13 mouse cellular contexts compared by ENCODE assay signal in genomic region chr15:102006317-102006716, GRCm38 (mm10). TPM values are rescaled to one million over a fixed set of nuclear protein-coding genes. Genes with fewer than 3 reads are reported as not detected.
A peak's percentile ranks its signal among the peaks of the same experiment; 100 is the strongest.
DNase-seq lines count a peak whose midpoint lies in the region; ATAC-seq and TF ChIP-seq lines count a peak whose summit lies in the region.
"Had no signal": no experiment of that assay in that cellular context is flagged by ENCODE, and none has a peak within 500 bp of the region (broad histone marks: within the 10 kb centered on the region; RNA-seq: fewer than 3 reads in every experiment).

No protein-coding gene starts in this region.

- H3K9me3 ChIP-seq in heart, embryonic 13.5 days = no peaks in the 10 kb centered on the region
- H3K9me3 ChIP-seq in intestine, postnatal 0 days (ENCODE audit: control insufficient read depth) = no peaks in the 10 kb centered on the region
- no peaks in the 10 kb centered on the region for H3K9me3 ChIP-seq in liver, embryonic 15.5 days (replicated peaks)
- H3K9me3 ChIP-seq: forebrain, embryonic 12.5 days had no signal

- ATAC-seq in heart, embryonic 13.5 days (ENCODE audit: extremely low read depth, insufficient number of reproducible peaks, low FRiP score, low TSS enrichment) = no peak
- ATAC-seq in intestine, postnatal 0 days = no peak
- no peak for ATAC-seq in liver, embryonic 15.5 days (ENCODE audit: insufficient read depth)
- ATAC-seq: hindbrain, postnatal 0 days had no signal

- no peak for DNase-seq in heart, adult 11 months
- DNase-seq in cerebellum, postnatal 36 days = no peak
- DNase-seq in cerebellum, postnatal 25 days = no peak
- DNase-seq in left cerebral cortex, adult 18-20 months (ENCODE audit: low spot score in 2 of 2) = no peak

- no peak overlapping the region for H3K4me3 ChIP-seq in heart, embryonic 13.5 days
- H3K4me3 ChIP-seq in intestine, postnatal 0 days (ENCODE audit: low read depth, low read length) = no peak overlapping the region; the same call in 1 of the 2 replicates
- no peak overlapping the region for H3K4me3 ChIP-seq in liver, embryonic 15.5 days (replicated peaks)
- peak overlapping the region; percentile 26 for H3K4me3 ChIP-seq in small intestine, adult 2 months (ENCODE audit: low read depth, low read length)
- H3K4me3 ChIP-seq: forebrain, embryonic 12.5 days; left cerebral cortex, adult 2 months had no signal

- H3K9ac ChIP-seq in heart, embryonic 13.5 days = 0 out of 2 replicates have a peak overlapping the region, but pooled peaks have one; percentile 5
- peak overlapping the region; percentile 31; the same call in 1 of the 2 replicates for H3K9ac ChIP-seq in intestine, postnatal 0 days (ENCODE audit: low read depth, low read length)
- H3K9ac ChIP-seq in liver, embryonic 15.5 days = no peak overlapping the region
- H3K9ac ChIP-seq: forebrain, embryonic 12.5 days had no signal

- no peak overlapping the region for H3K4me2 ChIP-seq in heart, embryonic 13.5 days
- peak overlapping the region; percentile 40 for H3K4me2 ChIP-seq in intestine, postnatal 0 days (replicated peaks; ENCODE audit: low read depth)
- H3K4me2 ChIP-seq in liver, embryonic 15.5 days = peak overlapping the region; percentile 36
- H3K4me2 ChIP-seq: forebrain, embryonic 12.5 days had no signal

- H3K4me1 ChIP-seq in heart, embryonic 13.5 days = peaks cover 18% of the 10 kb centered on the region
- H3K4me1 ChIP-seq in intestine, postnatal 0 days (replicated peaks; ENCODE audit: control insufficient read depth, insufficient read depth, low read length) = peaks cover 11% of the 10 kb centered on the region
- H3K4me1 ChIP-seq in liver, embryonic 15.5 days (replicated peaks) = peaks cover 30% of the 10 kb centered on the region; the same call in 1 of the 2 replicates
- peaks cover 37% of the 10 kb centered on the region; the same call in 1 of the 2 replicates for H3K4me1 ChIP-seq in small intestine, adult 2 months (ENCODE audit: control insufficient read depth, insufficient read depth, insufficient read length, low read length)

- H3K27me3 ChIP-seq in heart, embryonic 13.5 days (replicated peaks) = peaks cover 64% of the 10 kb centered on the region
- no peaks in the 10 kb centered on the region for H3K27me3 ChIP-seq in intestine, postnatal 0 days (replicated peaks; ENCODE audit: control insufficient read depth, insufficient read depth, low read length)
- H3K27me3 ChIP-seq in liver, embryonic 15.5 days = peaks cover 59% of the 10 kb centered on the region
- H3K27me3 ChIP-seq in small intestine, adult 2 months (ENCODE audit: control insufficient read depth, insufficient read depth, low read length) = no peaks in the 10 kb centered on the region

- 25% methylated on average over 11 of the region's 11 CpGs for WGBS in heart, embryonic 13.5 days
- 20% methylated on average over 11 of the region's 11 CpGs for WGBS in intestine, postnatal 0 days
- WGBS in liver, embryonic 15.5 days (ENCODE audit: insufficient replicate concordance) = 28% methylated on average over 11 of the region's 11 CpGs
- WGBS in small intestine, adult 2 months = 19% methylated on average over 11 of the region's 11 CpGs

- TF ChIP-seq POLR2A in small intestine, adult 2 months (IDR thresholded peaks at IDR 0.05; ENCODE audit: low read depth, low read length) = no peak

- TF ChIP-seq CTCF in intestine, postnatal 0 days (IDR thresholded peaks at IDR 0.05; ENCODE audit: low read depth) = no peak
- no peak for TF ChIP-seq CTCF in small intestine, adult 2 months (IDR thresholded peaks at IDR 0.05; ENCODE audit: extremely low read depth, insufficient read length, insufficient replicate concordance, low read depth, low read length)

- no peaks in the 10 kb centered on the region for H3K36me3 ChIP-seq in heart, embryonic 13.5 days
- no peaks in the 10 kb centered on the region for H3K36me3 ChIP-seq in intestine, postnatal 0 days (ENCODE audit: control insufficient read depth, insufficient read depth)
- no peaks in the 10 kb centered on the region for H3K36me3 ChIP-seq in liver, embryonic 15.5 days (replicated peaks)
- H3K36me3 ChIP-seq in small intestine, adult 2 months (ENCODE audit: control insufficient read depth, insufficient read depth, low read length) = peaks cover 13% of the 10 kb centered on the region
- H3K36me3 ChIP-seq: forebrain, embryonic 12.5 days had no signal

- H3K27ac ChIP-seq in heart, embryonic 13.5 days (replicated peaks) = no peak overlapping the region
- H3K27ac ChIP-seq in intestine, postnatal 0 days (ENCODE audit: low read depth, low read length) = peak overlapping the region; percentile 78
- H3K27ac ChIP-seq in liver, embryonic 15.5 days (replicated peaks) = no peak overlapping the region
- H3K27ac ChIP-seq in small intestine, adult 2 months (ENCODE audit: insufficient read depth, low read depth, low read length) = peak overlapping the region; percentile 98
- H3K27ac ChIP-seq: forebrain, embryonic 12.5 days; hindbrain, postnatal 0 days; left cerebral cortex, adult 2 months had no signal

RNA-seq across cellular contexts. Expression of gene Krt8, which starts 2.0 kb away (rescaled TPM):
- polyA plus RNA-seq in heart, embryonic 13.5 days (2015; fragmentation: Nextera tagmentation; extraction: Ambion mirVana) = 21.7 and 24.9 TPM in 2 replicates
- polyA plus RNA-seq in intestine, postnatal 0 days (2015; fragmentation: Nextera tagmentation; extraction: Ambion mirVana) = 940 and 1,037 TPM in 2 replicates
- 114 and 118 TPM in 2 replicates for polyA plus RNA-seq in liver, embryonic 15.5 days (2015; fragmentation: Nextera tagmentation; extraction: Ambion mirVana)
- 1,332 and 3,924 TPM in 2 replicates for polyA plus RNA-seq in small intestine, adult 2 months (2012; rRNA removed)
- not detected for total RNA-seq in left cerebral cortex, adult 18-20 months (2021)

RNA-seq across cellular contexts. Expression of gene Krt18, which starts 21.7 kb away (rescaled TPM):
- polyA plus RNA-seq in heart, embryonic 13.5 days (2015; fragmentation: Nextera tagmentation; extraction: Ambion mirVana) = 34.6 and 36.0 TPM in 2 replicates
- polyA plus RNA-seq in intestine, postnatal 0 days (2015; fragmentation: Nextera tagmentation; extraction: Ambion mirVana) = 364 and 368 TPM in 2 replicates
- 107 and 121 TPM in 2 replicates for polyA plus RNA-seq in liver, embryonic 15.5 days (2015; fragmentation: Nextera tagmentation; extraction: Ambion mirVana)
- polyA plus RNA-seq in small intestine, adult 2 months (2012; rRNA removed) = 141 and 200 TPM in 2 replicates
- total RNA-seq in left cerebral cortex, adult 18-20 months (2021) = under 1 TPM in 1 of 2 experiments, not detected in 1; 0.26 TPM

RNA-seq across cellular contexts. Expression of gene Krt78, which starts 52.2 kb away (rescaled TPM):
- polyA plus RNA-seq in heart, embryonic 13.5 days (2015; fragmentation: Nextera tagmentation; extraction: Ambion mirVana) = not detected in 2 replicates
- 0.03 and 0.07 TPM in 2 replicates for polyA plus RNA-seq in intestine, postnatal 0 days (2015; fragmentation: Nextera tagmentation; extraction: Ambion mirVana)
- 0.06 TPM in 1 of 2 replicates, not detected in the other for polyA plus RNA-seq in liver, embryonic 15.5 days (2015; fragmentation: Nextera tagmentation; extraction: Ambion mirVana)
- polyA plus RNA-seq in small intestine, adult 2 months (2012; rRNA removed) = 0.18 and 0.23 TPM in 2 replicates
- total RNA-seq in left cerebral cortex, adult 18-20 months (2021) = not detected
- total RNA-seq: granulocyte monocyte progenitor cell, adult 5-6 weeks; hindbrain, postnatal 0 days; left cerebral cortex, adult 2 months had no signal
- polyA plus RNA-seq: forebrain, embryonic 12.5 days; hindbrain, postnatal 0 days; neural tube, embryonic 11.5 days had no signal

Comparison
In these comparisons a context has a peak if more than half of its experiments do, and no peak if none do; other contexts are left out.
1. H3K27ac ChIP-seq: peak in intestine, postnatal 0 days (single experiment) and small intestine, adult 2 months (single experiment); none in heart, embryonic 13.5 days (single experiment) and liver, embryonic 15.5 days (single experiment).